Mouse (Mus musculus) heart, postnatal 10 days (tissue): ENCODE results near the gene Rgl1. TPM values are rescaled to one million over a fixed set of nuclear protein-coding genes. Genes with fewer than 3 reads are reported as not detected.
A peak's percentile ranks its signal among the peaks of the same experiment; 100 is the strongest.
"Not testable (repeated sequence)": the region's sequence is repeated elsewhere in the genome, so short reads cannot be mapped to it uniquely, and the experiment has no call there.

Experiments used
- DNase-seq, 2 experiments: peaks; one replicate each; pipeline ENCODE4 v3.0.0; 2021
- intact Hi-C: fragments of 180-260 bp; cut with DNase I; formaldehyde crosslinking; loops from one replicate; pipeline ENCODE4 v1.15.1; 2025
- total RNA-seq, 2 experiments: library from RNA; stranded (reverse); gene quantifications; 2 replicates each; pipeline ENCODE4 v1.2.3; 2021

The Rgl1 gene
- total RNA-seq, 2 experiments from 2014 or later: 59.3 to 72.0 TPM

- DNase-seq: no peak
- intact Hi-C loops: no loop called here
These were observed 87.7 kb downstream of the Rgl1 start for GRCm38 (mm10) chr1:152678451-152678850.

- no peak for DNase-seq
- intact Hi-C loops: no loop called here
These were observed 88.5 kb downstream of the Rgl1 start for GRCm38 (mm10) chr1:152677482-152678211.

- intact Hi-C loops: no loop called here
- peak; percentile 50 to 52 for DNase-seq
These were observed 96.5 kb downstream of the Rgl1 start for GRCm38 (mm10) chr1:152669446-152670180.

- DNase-seq: no peak
- intact Hi-C loops: no loop called here
These were observed 105.7 kb downstream of the Rgl1 start for GRCm38 (mm10) chr1:152660436-152660835.

- DNase-seq: no peak
- intact Hi-C loops: no loop called here
These were observed 106.2 kb downstream of the Rgl1 start for GRCm38 (mm10) chr1:152659961-152660360.

- intact Hi-C loops: no loop called here
- no peak for DNase-seq
These were observed 109.5 kb downstream of the Rgl1 start for GRCm38 (mm10) chr1:152656601-152657000.

GRCm38 (mm10) chr1:152654851-152655250 lies 111.3 kb downstream of the Rgl1 start:
- DNase-seq: no peak
- intact Hi-C loops: no loop called here

GRCm38 (mm10) chr1:152651495-152651874 lies 114.7 kb downstream of the Rgl1 start:
- no peak for DNase-seq
- intact Hi-C loops: no loop called here

- DNase-seq: no peak
- intact Hi-C loops: no loop called here
These were observed 115.2 kb downstream of the Rgl1 start for GRCm38 (mm10) chr1:152650856-152651494.

GRCm38 (mm10) chr1:152648052-152648451 lies 118.1 kb downstream of the Rgl1 start:
- intact Hi-C loops: no loop called here
- DNase-seq: no peak

- not testable (repeated sequence) for DNase-seq
- intact Hi-C loops: loop anchor here (5.0 kb wide), 1 partner anchor 40 kb away; no protein-coding TSS in a partner anchor
These were observed 123.9 kb downstream of the Rgl1 start for GRCm38 (mm10) chr1:152642207-152642606.

GRCm38 (mm10) chr1:152640195-152640981 lies 125.8 kb downstream of the Rgl1 start:
- intact Hi-C loops: loop anchor here (5.0 kb wide), 1 partner anchor 42 kb away; no protein-coding TSS in a partner anchor
- peak; percentile 92 for DNase-seq

- intact Hi-C loops: no loop called here
These were observed 126.8 kb downstream of the Rgl1 start for GRCm38 (mm10) chr1:152639344-152639743.

GRCm38 (mm10) chr1:152634638-152635037 lies 131.5 kb downstream of the Rgl1 start:
- DNase-seq: no peak
- intact Hi-C loops: no loop called here

More at GRCm38 (mm10) chr1:152639344-152639743, 126.8 kb downstream of the Rgl1 start:
- no peak for DNase-seq

- intact Hi-C loops: no loop called here
- no peak for DNase-seq
These were observed 136.4 kb downstream of the Rgl1 start for GRCm38 (mm10) chr1:152629780-152630179.

GRCm38 (mm10) chr1:152625651-152626050 lies 140.5 kb downstream of the Rgl1 start:
- intact Hi-C loops: loop anchor here (2.0 kb wide), 1 partner anchor 121 kb away; no protein-coding TSS in a partner anchor
- no peak for DNase-seq

- intact Hi-C loops: loop anchor here (2.0 to 5.0 kb wide), 3 partner anchors 48 to 122 kb away; no protein-coding TSS in a partner anchor
These were observed 141.3 kb downstream of the Rgl1 start for GRCm38 (mm10) chr1:152624644-152625454.

GRCm38 (mm10) chr1:152623375-152624270 lies 142.5 kb downstream of the Rgl1 start:
- DNase-seq: peak; percentile 75 to 78
- intact Hi-C loops: loop anchor here (2.0 to 5.0 kb wide), 6 partner anchors 17 to 123 kb away; no protein-coding TSS in a partner anchor

More at GRCm38 (mm10) chr1:152624644-152625454, 141.3 kb downstream of the Rgl1 start:
- peak; percentile 88 to 89 for DNase-seq
